Mouse (Mus musculus) liver, adult 2 months (tissue): ENCODE measurements at regions not wholly inside any gene's neighbourhood (a gene's known extent, or its start where the extent isn't known, plus 50 kb on each side); places are given as distances from the start of the nearest gene placed in this dataset.

Source experiments
- CTCF ChIP-seq: fragments of 200-500 bp; IDR thresholded peaks from 2 replicates; pipeline ENCODE4 v1.5.1; 2011; ENCODE audit warnings: low read depth, low read length, control low read depth
- POLR2A ChIP-seq: fragments of 200-500 bp; IDR thresholded peaks from 2 replicates; pipeline ENCODE4 v1.6.1; 2011; ENCODE audit warnings: low read length, control low read depth; ENCODE audit not compliant: insufficient read depth; ENCODE audit errors: extremely low read depth

GRCm38 (mm10) chr4:142303374-142304020 is 64.3 kb upstream of the Kazn start:
- TF ChIP-seq POLR2A: no peak
- no peak for TF ChIP-seq CTCF
